Mouse (Mus musculus) CH12.LX (cell line): ENCODE results near the gene Gm44503.

ENCODE experiments used
- CTCF ChIP-seq, 2 experiments: IDR thresholded peaks in 1 of 2; conservative IDR thresholded peaks in 1 of 2; 2 replicates each; pipeline ENCODE4 v1.5.1; 2011 to 2012; ENCODE audit warnings: low read depth in 2 of 2, low read length in 2 of 2, improper control_type of control experiment in 1 of 2, inconsistent platforms in 1 of 2, mild to moderate bottlenecking in 1 of 2, moderate library complexity in 1 of 2
- HCFC1 ChIP-seq: IDR thresholded peaks from 2 replicates; pipeline ENCODE4 v1.6.1; 2012; ENCODE audit warnings: low read depth, mild to moderate bottlenecking, inconsistent platforms, low read length, improper control_type of control experiment
- JUND ChIP-seq: conservative IDR thresholded peaks from 2 replicates; pipeline ENCODE4 v1.6.1; 2011; ENCODE audit warnings: low read depth, low read length, improper control_type of control experiment
- MAFK ChIP-seq: IDR thresholded peaks from 2 replicates; pipeline ENCODE4 v1.6.1; 2011; ENCODE audit warnings: low read length, improper control_type of control experiment; ENCODE audit not compliant: insufficient replicate concordance
- POLR2A ChIP-seq: IDR thresholded peaks from 2 replicates; pipeline ENCODE4 v1.6.1; 2011; ENCODE audit warnings: low read depth, mild to moderate bottlenecking, improper control_type of control experiment, low read length
- SMC3 ChIP-seq: IDR thresholded peaks from 2 replicates; pipeline ENCODE4 v1.6.1; 2011; ENCODE audit warnings: low read depth, low read length, improper control_type of control experiment
- TCF12 ChIP-seq: IDR thresholded peaks from 2 replicates; pipeline ENCODE4 v1.6.1; 2014; ENCODE audit warnings: low read depth, mild to moderate bottlenecking, inconsistent platforms, low read length, improper control_type of control experiment
- USF1 ChIP-seq: IDR thresholded peaks from 2 replicates; pipeline ENCODE4 v1.6.1; 2014; ENCODE audit warnings: low read depth, mild to moderate bottlenecking, inconsistent platforms, low read length, improper control_type of control experiment
- ZKSCAN1 ChIP-seq: IDR thresholded peaks from 2 replicates; pipeline ENCODE4 v1.6.1; 2012; ENCODE audit warnings: low read depth, inconsistent platforms, low read length, improper control_type of control experiment, borderline replicate concordance

GRCm38 (mm10) chr9:73059224-73059623, 100.6 kb downstream of the Gm44503 start:
- TF ChIP-seq POLR2A: no peak
- no peak for TF ChIP-seq ZKSCAN1
- no peak for TF ChIP-seq TCF12
- no peak for TF ChIP-seq JUND
- TF ChIP-seq SMC3: no peak
- TF ChIP-seq MAFK: no peak
- TF ChIP-seq CTCF (conservative IDR thresholded peaks at IDR 0.05 in 1 of 2, IDR thresholded peaks at IDR 0.05 in 1 of 2; ENCODE audit: low read depth in 2 of 2, low read length in 2 of 2): no peak
- TF ChIP-seq HCFC1: no peak
- TF ChIP-seq USF1: no peak
